Mouse (Mus musculus): ENCODE results near the gene Lgals12. TPM values are rescaled to one million over a fixed set of nuclear protein-coding genes. Genes with fewer than 3 reads are reported as not detected.

Lgals12 gene
- 1 to 10 TPM in 1 of 2 experiments, under 1 TPM in 1; 0.44 to 1.6 TPM for total RNA-seq (2021)
- long read RNA-seq, experiment 1, partial matches to known transcripts, result 0 of 1 reads
- long read RNA-seq, experiment 1, other reads (novel, unspliced or antisense), result 1 of 1 reads
- long read RNA-seq, experiment 2, partial matches to known transcripts, result 0 of 1 reads
- long read RNA-seq, experiment 2, other reads (novel, unspliced or antisense), result 1 of 1 reads

- no peak for DNase-seq
- intact Hi-C loops (cut with DNase I), result no loop called here
Observed at GRCm38 (mm10) chr19:7606801-7607689, at the start of gene Lgals12. Gene Lgals12, minus strand, starts transcription at chr19:7607193.

GRCm38 (mm10) chr19:7648913-7649666, 42.1 kb upstream of the Lgals12 start:
- intact Hi-C loops (cut with DNase I), result no loop called here

GRCm38 (mm10) chr19:7633786-7634185, 26.8 kb upstream of the Lgals12 start:
- DNase-seq, result no peak
- intact Hi-C loops (cut with DNase I), result no loop called here

More at GRCm38 (mm10) chr19:7648913-7649666, 42.1 kb upstream of the Lgals12 start:
- DNase-seq, result no peak

GRCm38 (mm10) chr19:7633021-7633420, 26.0 kb upstream of the Lgals12 start:
- no peak for DNase-seq
- intact Hi-C loops (cut with DNase I), result no loop called here

- DNase-seq, result peak; percentile 54 to 77
- intact Hi-C loops (cut with DNase I), result loop anchor here (2.0 to 10.0 kb wide), 3 partner anchors 89 to 353 kb away; partner anchors contain the start of gene Rcor2
Observed at GRCm38 (mm10) chr19:7617696-7618095, 10.7 kb upstream of the Lgals12 start.

- intact Hi-C loops (cut with DNase I), result loop anchor here (2.0 to 10.0 kb wide), 3 partner anchors 88 to 352 kb away; partner anchors contain the start of gene Rcor2
Observed at GRCm38 (mm10) chr19:7617085-7617484, 10.1 kb upstream of the Lgals12 start.

GRCm38 (mm10) chr19:7616231-7616930, 9.4 kb upstream of the Lgals12 start:
- no peak for DNase-seq
- intact Hi-C loops (cut with DNase I), result loop anchor here (2.0 to 10.0 kb wide), 3 partner anchors 88 to 352 kb away; partner anchors contain the start of gene Rcor2

More at GRCm38 (mm10) chr19:7617085-7617484, 10.1 kb upstream of the Lgals12 start:
- DNase-seq, result no peak

- intact Hi-C loops (cut with DNase I), result loop anchor here (10.0 kb wide), 1 partner anchor 348 kb away; the partner anchor contains the start of gene Rcor2
- DNase-seq, result no peak
Observed at GRCm38 (mm10) chr19:7613151-7613550, 6.2 kb upstream of the Lgals12 start.

- peak; percentile 31 to 37 for DNase-seq
- intact Hi-C loops (cut with DNase I), result loop anchor here (10.0 kb wide), 1 partner anchor 347 kb away; the partner anchor contains the start of gene Rcor2
Observed at GRCm38 (mm10) chr19:7611942-7612757, 5.2 kb upstream of the Lgals12 start, which contains the start of gene Hrasls5. Gene Hrasls5, plus strand, starts transcription at chr19:7612541.

- DNase-seq, result no peak
- intact Hi-C loops (cut with DNase I), result no loop called here
Observed at GRCm38 (mm10) chr19:7607690-7608201, 753 bp upstream of the Lgals12 start.

GRCm38 (mm10) chr19:7605930-7606783, 836 bp downstream of the Lgals12 start:
- intact Hi-C loops (cut with DNase I), result no loop called here

GRCm38 (mm10) chr19:7605013-7605412, 2.0 kb downstream of the Lgals12 start:
- intact Hi-C loops (cut with DNase I), result no loop called here
- DNase-seq, result no peak

More at GRCm38 (mm10) chr19:7605930-7606783, 836 bp downstream of the Lgals12 start:
- DNase-seq, result peak; percentile 27 to 29

- DNase-seq, result no peak
- intact Hi-C loops (cut with DNase I), result no loop called here
Observed at GRCm38 (mm10) chr19:7604107-7604506, 2.9 kb downstream of the Lgals12 start.

GRCm38 (mm10) chr19:7601551-7601950, 5.4 kb downstream of the Lgals12 start:
- intact Hi-C loops (cut with DNase I), result no loop called here
- no peak for DNase-seq

- intact Hi-C loops (cut with DNase I), result loop anchor here (5.0 kb wide), 1 partner anchor 156 kb away; no protein-coding TSS in a partner anchor
- no peak for DNase-seq
Observed at GRCm38 (mm10) chr19:7598481-7598880, 8.5 kb downstream of the Lgals12 start.

GRCm38 (mm10) chr19:7595534-7595933, 11.5 kb downstream of the Lgals12 start:
- intact Hi-C loops (cut with DNase I), result loop anchor here (1.0 to 5.0 kb wide), 2 partner anchors 66 to 153 kb away; no protein-coding TSS in a partner anchor
- peak; percentile 36 to 58 for DNase-seq

GRCm38 (mm10) chr19:7592018-7592417, 15.0 kb downstream of the Lgals12 start:
- peak; percentile 31 to 55 for DNase-seq
- intact Hi-C loops (cut with DNase I), result loop anchor here (5.0 kb wide), 1 partner anchor 35 kb away; the partner anchor contains the start of gene Pla2g16
